Mouse (Mus musculus) heart, adult 2 months (tissue): ENCODE results near the gene Tcf19.

Source experiments
- CTCF ChIP-seq: fragments of 200-600 bp; IDR thresholded peaks from 2 replicates; pipeline ENCODE4 v1.8.1; 2022; ENCODE audit warnings: antibody characterized with exemption, mild to moderate bottlenecking, moderate library complexity
- EP300 ChIP-seq: fragments of 200-500 bp; IDR thresholded peaks from 2 replicates; pipeline ENCODE4 v1.6.1; 2011; ENCODE audit warnings: low read depth, low read length, control low read depth; ENCODE audit not compliant: insufficient read depth
- POLR2A ChIP-seq: fragments of 200-500 bp; IDR thresholded peaks from 2 replicates; pipeline ENCODE4 v1.6.1; 2011; ENCODE audit warnings: mild to moderate bottlenecking, low read depth, low read length, control low read depth; ENCODE audit not compliant: insufficient read depth

GRCm38 (mm10) chr17:35542761-35543411 is 26.3 kb upstream of the Tcf19 start:
- TF ChIP-seq CTCF (no peak), POLR2A (no peak), EP300 (no peak)
